Mouse (Mus musculus) stomach, postnatal 0 days (tissue): ENCODE measurements around the gene Grhpr. TPM values are rescaled to one million over a fixed set of nuclear protein-coding genes. Genes with fewer than 3 reads are reported as not detected.
A peak's percentile ranks its signal among the peaks of the same experiment; 100 is the strongest.
"Not testable (repeated sequence)": the region's sequence is repeated elsewhere in the genome, so short reads cannot be mapped to it uniquely, and the experiment has no call there.

Experiments used
- ATAC-seq: fragments of 200-750 bp; cut with Nextera tagmentation; 2 replicates; pipeline ENCODE4 v1.8.0; 2017; ENCODE audit not compliant: low FRiP score, low TSS enrichment
- DNase-seq: peaks from one replicate; pipeline ENCODE4 v3.0.0-alpha.2; 2016; ENCODE audit warnings: low spot score
- H3K27ac ChIP-seq: fragments of 300-500 bp; sonication (generic); replicated peaks from 2 replicates; pipeline ENCODE4 v1.5.1; 2014; ENCODE audit warnings: mild to moderate bottlenecking, control low read depth
- H3K27me3 ChIP-seq: fragments of 300-500 bp; sonication (generic); 2 replicates; pipeline ENCODE4 v1.6.1; 2014; ENCODE audit warnings: low read length; ENCODE audit not compliant: control insufficient read depth, insufficient read depth
- H3K36me3 ChIP-seq: fragments of 300-500 bp; sonication (generic); 2 replicates; pipeline ENCODE4 v1.6.1; 2014; ENCODE audit warnings: low read length, mixed read lengths; ENCODE audit not compliant: control insufficient read depth, insufficient read depth
- H3K4me1 ChIP-seq: fragments of 300-500 bp; sonication (generic); replicated peaks from 2 replicates; pipeline ENCODE4 v1.6.1; 2014; ENCODE audit warnings: antibody characterized with exemption; ENCODE audit not compliant: control insufficient read depth, insufficient read depth
- H3K4me2 ChIP-seq: fragments of 300-500 bp; sonication (generic); replicated peaks from 2 replicates; pipeline ENCODE4 v1.6.1; 2014; ENCODE audit warnings: low read depth, mild to moderate bottlenecking, control low read depth, moderate library complexity
- H3K4me3 ChIP-seq: fragments of 300-500 bp; sonication (generic); 2 replicates; pipeline ENCODE4 v1.5.1; 2014; ENCODE audit warnings: low read depth, low read length, control low read depth
- H3K9ac ChIP-seq: fragments of 300-500 bp; sonication (generic); 2 replicates; pipeline ENCODE4 v1.6.1; 2014; ENCODE audit warnings: mild to moderate bottlenecking, low read length, control low read depth, mixed read lengths
- H3K9me3 ChIP-seq: fragments of 300-500 bp; sonication (generic); 2 replicates; pipeline ENCODE4 v1.6.1; 2016; ENCODE audit warnings: low read length; ENCODE audit not compliant: control insufficient read depth
- CTCF ChIP-seq: IDR thresholded peaks from 2 replicates; pipeline ENCODE4 v1.5.1; 2016; ENCODE audit warnings: antibody characterized with exemption, low read depth, mild to moderate bottlenecking, moderate library complexity
- EP300 ChIP-seq: optimal IDR thresholded peaks from 2 replicates; pipeline ENCODE3; 2016; ENCODE audit warnings: antibody characterized with exemption
- WGBS: fragments of 180-500 bp; shearing (Covaris S2); extraction: QIAGEN DNeasy Blood & Tissue Kit; methylation state at CpG from one replicate; pipeline ENCODE4 v1.1.7; 2014; 5-methylcytosine and 5-hydroxymethylcytosine counted together
- polyA plus RNA-seq: library from polyadenylated mRNA; unstranded; fragments of >200 nt; fragmentation: Nextera tagmentation; extraction: Ambion mirVana; gene quantifications from 2 replicates; pipeline ENCODE4 v1.2.1, GENCODE M21; 2015

The Grhpr gene
- polyA plus RNA-seq, 1 experiment from 2014 or later = 57.3 TPM

- ATAC-seq (no peak), DNase-seq (no peak)
- Histone ChIP-seq H3K9ac (no peak overlapping the region), H3K36me3 (no peaks in the 10 kb centered on the region), H3K4me3 (no peak overlapping the region), H3K4me1 (no peaks in the 10 kb centered on the region; the same call in 1 of the 2 replicates), H3K27me3 (no peaks in the 10 kb centered on the region), H3K27ac (no peak overlapping the region), H3K9me3 (no peaks in the 10 kb centered on the region), H3K4me2 (no peak overlapping the region)
- TF ChIP-seq EP300 (no peak), CTCF (no peak)
- WGBS = 87% methylated on average over 13 of the region's 13 CpGs
These were observed 56.5 kb downstream of the Grhpr start for GRCm38 (mm10) chr4:45037455-45038410.

- not testable (repeated sequence) for H3K4me3 ChIP-seq, ATAC-seq, H3K36me3 ChIP-seq, H3K27me3 ChIP-seq, H3K9me3 ChIP-seq, DNase-seq, H3K4me1 ChIP-seq, H3K4me2 ChIP-seq, H3K27ac ChIP-seq, H3K9ac ChIP-seq
- 56% methylated on average over 8 of the region's 8 CpGs for WGBS
- peak; percentile 48 for TF ChIP-seq CTCF
These were observed 57.7 kb downstream of the Grhpr start for GRCm38 (mm10) chr4:45038879-45039278.

- H3K9me3 ChIP-seq, H3K27me3 ChIP-seq, H3K27ac ChIP-seq, H3K4me3 ChIP-seq, ATAC-seq, H3K4me2 ChIP-seq, H3K9ac ChIP-seq, H3K4me1 ChIP-seq, H3K36me3 ChIP-seq, DNase-seq: not testable (repeated sequence)
- 83% methylated on average over 7 of the region's 7 CpGs for WGBS
These were observed 58.4 kb downstream of the Grhpr start for GRCm38 (mm10) chr4:45039546-45039945.

Other genes starting within 250 kb of the Grhpr start
- 31.9 and 36.4 TPM in 2 replicates for gene Zcchc7, start 225.5 kb upstream of the Grhpr start, polyA plus RNA-seq
- gene Zbtb5, start 31.0 kb downstream of the Grhpr start, polyA plus RNA-seq = 9.0 and 9.7 TPM in 2 replicates
- gene Polr1e, start 37.2 kb downstream of the Grhpr start, polyA plus RNA-seq = 18.3 and 19.9 TPM in 2 replicates
- 3.7 and 4.1 TPM in 2 replicates for gene Fbxo10, start 103.2 kb downstream of the Grhpr start, polyA plus RNA-seq
- gene Tomm5, start 126.7 kb downstream of the Grhpr start, polyA plus RNA-seq = 243 and 257 TPM in 2 replicates
- gene Frmpd1, start 203.5 kb downstream of the Grhpr start, polyA plus RNA-seq = 1.1 and 1.3 TPM in 2 replicates